Mouse (Mus musculus) heart, postnatal 4 days (tissue): ENCODE results near the gene Etfbkmt. TPM values are rescaled to one million over a fixed set of nuclear protein-coding genes. Genes with fewer than 3 reads are reported as not detected.
"Not testable (repeated sequence)": the region's sequence is repeated elsewhere in the genome, so short reads cannot be mapped to it uniquely, and the experiment has no call there.

ENCODE experiments used
- DNase-seq: peaks from one replicate; pipeline ENCODE4 v3.0.0; 2021
- total RNA-seq, 2 experiments: library from RNA; stranded (reverse); gene quantifications; 2 replicates each; pipeline ENCODE4 v1.2.3; 2021

The Etfbkmt gene
- total RNA-seq: 10 to 100 TPM; 12.2 to 15.7 TPM

- DNase-seq: no peak
These were observed at the start of gene Etfbkmt for GRCm38 (mm10) chr6:149139471-149139870. Gene Etfbkmt (plus strand): TSS chr6:149139849.

- no peak for DNase-seq
These were observed 47.2 kb upstream of the Etfbkmt start for GRCm38 (mm10) chr6:149092406-149092805.

GRCm38 (mm10) chr6:149093465-149093864, 46.2 kb upstream of the Etfbkmt start:
- peak; percentile 30 for DNase-seq

GRCm38 (mm10) chr6:149094555-149094954, 45.1 kb upstream of the Etfbkmt start:
- no peak for DNase-seq

- DNase-seq: peak; percentile 23
These were observed 44.3 kb upstream of the Etfbkmt start for GRCm38 (mm10) chr6:149095389-149095788.

GRCm38 (mm10) chr6:149096233-149096632, 43.4 kb upstream of the Etfbkmt start:
- no peak for DNase-seq

GRCm38 (mm10) chr6:149097276-149097675, 42.4 kb upstream of the Etfbkmt start:
- no peak for DNase-seq

- DNase-seq: no peak
These were observed 40.7 kb upstream of the Etfbkmt start for GRCm38 (mm10) chr6:149098993-149099392.

GRCm38 (mm10) chr6:149100174-149101075, 39.2 kb upstream of the Etfbkmt start:
- peak; percentile 66 for DNase-seq

- peak; percentile 86 for DNase-seq
These were observed 38.3 kb upstream of the Etfbkmt start, which contains the start of gene Dennd5b for GRCm38 (mm10) chr6:149101076-149101942. Gene Dennd5b (minus strand): TSS chr6:149101680.

- DNase-seq: no peak
These were observed 37.8 kb upstream of the Etfbkmt start for GRCm38 (mm10) chr6:149101943-149102243.

GRCm38 (mm10) chr6:149103451-149103850, 36.2 kb upstream of the Etfbkmt start:
- DNase-seq: no peak

GRCm38 (mm10) chr6:149107615-149108014, 32.0 kb upstream of the Etfbkmt start:
- no peak for DNase-seq

GRCm38 (mm10) chr6:149108909-149109308, 30.7 kb upstream of the Etfbkmt start:
- DNase-seq: no peak

GRCm38 (mm10) chr6:149116992-149117391, 22.7 kb upstream of the Etfbkmt start:
- no peak for DNase-seq

GRCm38 (mm10) chr6:149118935-149119334, 20.7 kb upstream of the Etfbkmt start:
- DNase-seq: no peak

GRCm38 (mm10) chr6:149119853-149120252, 19.8 kb upstream of the Etfbkmt start:
- DNase-seq: peak; percentile 70

- DNase-seq: no peak
These were observed 16.6 kb upstream of the Etfbkmt start for GRCm38 (mm10) chr6:149123042-149123441.

- DNase-seq: peak; percentile 56
These were observed 13.0 kb upstream of the Etfbkmt start for GRCm38 (mm10) chr6:149126675-149127074.

GRCm38 (mm10) chr6:149129870-149130269, 9.8 kb upstream of the Etfbkmt start, which contains the start of gene Gm10203:
Gene Gm10203 (plus strand): TSS chr6:149130170.
- not testable (repeated sequence) for DNase-seq

GRCm38 (mm10) chr6:149131111-149131510, 8.5 kb upstream of the Etfbkmt start:
- no peak for DNase-seq

GRCm38 (mm10) chr6:149132311-149133077, 7.2 kb upstream of the Etfbkmt start:
- DNase-seq: peak; percentile 52
